Mouse (Mus musculus): ENCODE results near the gene Klk1b27.
"Not testable (repeated sequence)": the region's sequence is repeated elsewhere in the genome, so short reads cannot be mapped to it uniquely, and the experiment has no call there.

The Klk1b27 gene

DNA sequence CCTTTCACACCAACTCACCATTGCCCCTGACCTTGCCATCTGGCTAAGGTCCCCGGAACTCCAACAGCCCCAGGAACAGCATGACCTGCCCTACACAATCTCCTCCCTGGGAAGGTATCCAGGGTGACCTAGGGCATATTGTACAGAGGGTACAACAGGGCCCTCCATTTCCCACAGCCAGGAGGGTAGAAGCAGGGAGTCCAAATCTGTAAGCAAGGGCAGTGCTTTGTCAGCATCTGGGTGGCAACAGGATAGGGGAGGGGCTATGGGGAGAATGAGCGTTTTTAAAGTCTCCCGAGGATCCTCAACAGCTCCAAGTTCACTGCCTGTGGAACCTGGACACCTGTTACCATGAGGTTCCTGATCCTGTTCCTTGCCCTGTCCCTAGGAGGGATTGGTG lies at the start of gene Klk1b27:
TSS of gene Klk1b27 (plus strand) at position 301 of the 400 bp plus-strand sequence.
- DNase-seq, result not testable (repeated sequence)

DNA sequence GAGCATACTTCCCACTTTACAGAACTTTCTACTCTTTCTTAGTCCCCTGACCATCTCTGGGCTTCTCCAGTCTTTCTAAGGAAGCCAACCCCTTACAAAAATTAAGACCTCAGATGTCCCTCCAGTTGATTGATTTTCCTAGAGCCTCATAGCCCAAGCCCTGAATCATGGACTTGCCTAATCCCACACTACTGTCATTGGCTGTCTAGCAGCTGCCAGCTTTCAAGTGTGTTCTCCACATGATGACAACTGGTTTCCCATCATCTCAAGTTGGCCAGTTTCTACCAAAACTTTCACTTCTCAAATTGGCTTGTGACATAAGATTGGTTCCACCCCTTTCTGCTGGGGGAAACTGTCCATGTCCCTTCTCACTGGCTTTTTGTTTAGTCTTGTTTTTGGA lies 47.2 kb upstream of the Klk1b27 start:
- DNase-seq, result no peak

- not testable (repeated sequence) for DNase-seq
Observed at GRCm38 (mm10) chr7:44011868-44012267, 40.2 kb upstream of the Klk1b27 start, which contains the start of gene Klk1b26. Klk1b26 (plus strand) TSS chr7:44012168.

DNA sequence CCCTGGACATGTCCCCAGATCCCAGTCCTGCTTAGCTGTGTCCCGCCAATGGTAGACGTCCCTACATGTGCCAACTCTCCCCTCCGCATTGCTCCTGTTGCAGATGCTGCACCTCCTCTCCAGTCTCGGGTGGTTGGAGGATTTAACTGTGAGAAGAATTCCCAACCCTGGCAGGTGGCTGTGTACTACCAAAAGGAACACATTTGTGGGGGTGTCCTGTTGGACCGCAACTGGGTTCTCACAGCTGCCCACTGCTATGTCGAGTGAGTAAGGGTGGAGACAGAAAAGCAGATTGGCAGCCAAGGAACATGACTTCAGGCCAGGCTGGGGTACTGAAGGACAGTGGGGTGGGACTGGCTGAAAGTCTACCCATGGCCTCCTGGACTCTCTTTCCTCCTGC lies 37.4 kb upstream of the Klk1b27 start:
- DNase-seq, result not testable (repeated sequence)

DNA sequence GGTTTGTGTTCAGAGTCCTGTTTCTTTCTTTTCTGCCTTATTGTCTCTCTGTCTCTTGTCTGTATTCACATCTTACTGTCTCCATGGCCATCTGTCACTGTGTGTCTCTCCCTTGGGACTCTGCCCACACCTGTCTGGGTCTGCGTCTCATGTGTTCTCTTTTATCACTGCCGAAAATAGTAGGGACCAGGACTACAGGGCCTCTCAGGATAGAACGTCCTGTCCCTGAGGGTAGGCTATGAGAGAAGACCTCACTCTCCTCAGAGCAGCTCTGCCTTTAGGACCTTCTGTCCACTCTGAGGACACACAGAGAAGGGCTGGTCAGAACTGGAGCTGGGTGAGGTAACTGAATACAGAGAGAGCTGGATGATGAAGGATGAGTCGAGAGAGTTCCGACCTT lies 37.0 kb upstream of the Klk1b27 start:
- no peak for DNase-seq

GRCm38 (mm10) chr7:44072117-44072516 lies 20.0 kb downstream of the Klk1b27 start:
- DNase-seq, result no peak

DNA sequence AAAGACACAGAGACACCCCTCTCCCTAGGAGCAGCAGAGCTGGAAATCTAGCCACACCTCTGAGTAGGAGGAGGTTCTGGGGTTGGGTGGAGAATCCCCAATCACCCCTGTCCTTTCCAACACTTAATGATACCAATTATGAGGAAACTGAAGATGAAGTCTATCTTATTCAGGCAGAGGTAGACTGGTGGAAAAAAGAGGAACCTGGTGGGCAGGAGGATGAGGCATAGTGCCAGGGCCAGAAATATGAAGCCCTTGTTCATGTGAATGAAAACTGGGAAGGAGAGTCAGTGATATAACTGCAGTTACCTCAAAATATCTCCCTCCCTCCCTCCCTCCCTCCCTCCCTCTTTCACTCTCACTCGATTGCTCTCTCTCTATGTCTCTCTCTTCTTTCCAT lies 25.6 kb downstream of the Klk1b27 start:
- no peak for DNase-seq

GRCm38 (mm10) chr7:44096111-44096510 lies 44.0 kb downstream of the Klk1b27 start:
- no peak for DNase-seq

- not testable (repeated sequence) for DNase-seq
Observed at GRCm38 (mm10) chr7:44102028-44102427, 49.9 kb downstream of the Klk1b27 start, which contains the start of gene Klk1b21. Klk1b21 (plus strand) TSS chr7:44102328.
